Mouse (Mus musculus) 3T3-L1 (cell line): ENCODE results near the gene Fam160b1.

Source experiments
- DNase-seq: peaks from one replicate; pipeline ENCODE4 v3.0.0-alpha.2; 2015; ENCODE audit warnings: low read depth, low spot score

Gene Fam160b1

GRCm38 (mm10) chr19:57367201-57367600 is 6.7 kb downstream of the Fam160b1 start:
- DNase-seq = no peak

DNA sequence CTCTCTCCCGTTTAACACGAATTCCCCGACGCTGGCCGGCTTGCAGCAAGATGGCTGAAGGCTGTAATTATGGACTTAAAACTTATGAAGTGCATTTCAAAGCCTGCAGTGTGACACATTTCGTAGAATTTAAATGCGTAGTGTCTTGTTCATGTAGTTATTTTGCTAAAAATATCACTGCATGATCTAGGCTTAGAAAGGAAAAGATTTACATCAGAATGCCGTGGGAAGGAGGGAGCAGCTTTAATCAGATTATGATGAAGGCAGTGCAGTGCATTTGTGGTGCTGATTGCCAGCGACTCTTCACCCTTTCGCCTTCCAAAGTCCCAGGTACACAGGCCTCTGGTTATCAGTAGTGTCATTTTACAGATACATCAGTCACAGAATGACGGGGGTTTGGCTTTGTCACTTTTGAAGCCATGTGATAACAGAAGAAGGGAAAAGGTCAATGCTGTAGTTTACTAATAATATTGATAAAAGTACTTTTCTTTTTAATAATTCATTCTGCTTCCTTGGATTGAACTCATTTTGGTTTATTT is 7.4 kb downstream of the Fam160b1 start:
- DNase-seq = no peak

GRCm38 (mm10) chr19:57373276-57373811 is 12.9 kb downstream of the Fam160b1 start:
- no peak for DNase-seq

- peak; percentile 81 for DNase-seq
These were observed 14.7 kb downstream of the Fam160b1 start for GRCm38 (mm10) chr19:57375161-57375560.

DNA sequence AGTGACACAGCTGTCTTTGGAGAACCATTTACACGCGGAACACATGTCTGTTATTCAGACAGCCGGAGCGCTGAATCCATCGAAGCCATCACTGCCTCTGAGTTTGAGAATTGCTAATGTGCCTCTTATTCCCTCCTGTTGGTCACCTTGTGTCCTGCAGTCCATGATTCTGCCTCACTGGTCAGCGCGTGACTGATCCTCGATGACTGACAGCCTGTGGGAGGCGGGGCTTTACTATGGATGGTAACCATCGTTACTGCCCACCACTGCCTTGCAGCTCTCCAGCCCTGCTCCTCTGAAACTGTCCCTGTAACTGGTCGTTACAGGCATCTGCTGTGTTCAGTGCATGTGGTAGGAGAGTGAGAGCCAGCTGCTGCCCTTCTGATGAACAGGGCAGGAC is 15.3 kb downstream of the Fam160b1 start:
- DNase-seq = no peak

- DNase-seq = no peak
These were observed 16.7 kb downstream of the Fam160b1 start for GRCm38 (mm10) chr19:57377043-57377703.

DNA sequence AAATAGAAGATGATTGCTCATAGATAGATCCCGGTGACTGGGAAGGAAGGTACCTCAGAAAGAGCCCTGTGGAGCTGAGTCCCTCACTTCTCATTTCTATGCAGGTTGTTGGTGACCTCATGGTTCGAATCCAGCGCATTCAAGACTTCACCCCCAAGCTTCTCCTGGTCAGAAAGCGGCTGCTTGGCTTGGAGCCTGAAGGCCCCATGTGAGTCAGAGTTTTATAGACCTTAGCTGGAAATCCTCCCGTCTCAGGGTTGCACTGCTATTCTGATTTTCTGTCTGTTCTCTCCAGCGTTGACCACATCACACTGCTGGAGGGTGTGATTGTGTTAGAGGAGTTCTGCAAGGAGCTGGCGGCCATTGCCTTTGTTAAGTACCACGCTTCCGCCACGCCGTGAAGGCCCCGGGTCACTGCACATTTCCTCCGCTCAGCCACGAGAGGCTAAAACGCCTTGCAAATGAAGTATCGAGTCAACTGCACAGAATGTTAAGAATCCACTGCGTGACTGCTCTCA is 25.8 kb downstream of the Fam160b1 start:
- DNase-seq = peak; percentile 30

- DNase-seq = no peak
These were observed 31.1 kb downstream of the Fam160b1 start for GRCm38 (mm10) chr19:57391545-57391944.

GRCm38 (mm10) chr19:57393357-57393957 is 33.0 kb downstream of the Fam160b1 start:
- no peak for DNase-seq

- peak; percentile 30 for DNase-seq
These were observed 36.1 kb downstream of the Fam160b1 start for GRCm38 (mm10) chr19:57396609-57397008.

GRCm38 (mm10) chr19:57402364-57402763 is 41.9 kb downstream of the Fam160b1 start:
- DNase-seq = no peak

DNA sequence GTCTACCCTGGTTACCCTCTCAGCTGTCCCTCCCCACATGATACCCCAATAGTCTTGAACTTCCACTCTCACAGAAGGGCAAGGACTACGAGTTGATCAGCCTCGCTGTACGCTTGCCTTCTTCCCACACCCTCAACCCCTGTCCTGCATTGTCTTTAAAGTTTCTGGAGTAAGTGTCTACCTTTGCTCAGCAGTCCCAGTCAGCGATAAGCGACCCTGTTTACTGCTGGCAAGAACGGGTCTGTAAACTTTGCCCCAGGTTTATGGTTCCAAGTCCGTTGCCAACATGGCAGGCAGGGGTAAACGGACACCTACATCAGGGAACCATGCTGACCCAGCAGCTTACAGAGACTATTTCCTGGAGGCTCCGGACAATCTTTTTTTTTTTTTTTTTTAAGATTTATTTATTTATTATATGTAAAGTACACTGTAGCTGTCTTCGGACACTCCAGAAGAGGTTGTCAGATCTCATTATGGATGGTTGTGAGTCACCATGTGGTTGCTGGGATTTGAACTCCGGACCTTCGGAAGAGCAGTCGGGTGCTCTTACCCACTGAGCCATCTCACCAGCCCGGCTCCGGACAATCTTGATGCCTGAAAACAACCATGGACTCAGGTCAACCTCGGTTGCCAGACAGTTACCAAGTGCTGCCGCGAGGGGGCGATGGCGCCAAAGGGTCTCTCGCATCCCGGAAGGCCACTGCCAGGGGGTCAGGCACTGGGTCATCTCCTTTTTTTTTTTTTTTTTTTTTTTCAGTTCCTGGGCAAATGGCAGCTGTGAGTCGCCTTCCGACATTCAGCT is 43.4 kb downstream of the Fam160b1 start:
- DNase-seq = peak; percentile 79

- DNase-seq = no peak
These were observed 44.0 kb downstream of the Fam160b1 start for GRCm38 (mm10) chr19:57404502-57404848.

DNA sequence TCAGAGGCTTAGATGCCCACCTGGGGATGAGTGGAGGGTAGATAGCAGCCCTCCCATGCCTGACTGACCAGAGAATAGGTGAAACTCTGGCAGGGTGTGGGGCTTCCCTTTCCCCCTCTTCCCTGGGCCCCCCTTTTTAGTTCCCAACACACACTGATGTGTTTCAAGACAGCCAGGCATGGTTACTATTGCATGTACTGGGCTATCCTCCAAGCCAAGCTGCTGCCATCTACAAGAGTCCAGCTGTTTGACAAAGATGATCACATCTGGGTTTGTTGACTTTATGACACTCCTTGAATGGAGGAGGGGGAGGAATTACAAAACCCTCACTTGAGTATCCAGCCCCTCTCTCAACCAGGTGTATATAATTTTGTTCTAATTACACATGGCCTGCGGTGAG is 47.5 kb downstream of the Fam160b1 start:
- no peak for DNase-seq

DNA sequence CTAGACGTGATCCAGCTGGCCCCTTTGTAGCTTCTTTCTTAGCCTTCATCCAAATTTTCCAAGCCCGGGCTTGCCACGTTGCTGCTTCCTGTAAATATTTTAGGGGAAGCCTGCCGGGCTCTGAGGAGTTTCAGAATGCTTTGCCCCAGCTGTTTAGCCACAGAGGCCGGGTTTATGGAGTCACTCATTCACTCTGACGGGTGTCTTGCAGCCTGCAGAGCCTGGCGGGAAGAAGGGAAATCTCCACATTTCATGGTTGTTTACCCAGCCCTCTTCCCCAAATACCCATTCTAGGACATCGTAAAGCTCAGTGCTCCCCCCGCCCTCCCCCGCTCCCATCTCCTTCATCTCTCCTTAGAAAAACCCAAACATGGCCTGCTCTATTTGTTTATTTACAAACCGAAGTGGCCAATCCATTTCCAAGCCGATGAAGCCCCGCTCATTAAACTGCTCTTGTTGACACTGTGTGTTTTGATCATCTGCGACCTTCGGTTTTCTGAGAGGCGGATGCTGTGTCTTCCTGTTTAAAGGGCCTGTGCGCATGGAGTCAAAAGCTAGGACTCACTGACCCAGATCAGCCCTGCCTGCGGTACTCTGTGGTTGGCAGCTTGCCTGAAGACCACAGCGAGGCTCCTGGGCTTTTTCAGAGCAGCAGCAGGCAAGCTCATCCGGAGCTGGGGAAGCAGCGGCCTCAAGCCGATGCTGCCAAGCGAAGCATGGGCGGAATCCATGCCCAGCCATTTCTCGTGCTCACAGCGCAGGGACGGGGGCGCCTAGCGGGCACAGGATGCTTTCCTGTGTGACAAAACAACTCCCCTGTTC is 51.1 kb downstream of the Fam160b1 start:
- no peak for DNase-seq

- DNase-seq = no peak
These were observed 52.7 kb downstream of the Fam160b1 start for GRCm38 (mm10) chr19:57413170-57413569.

- DNase-seq = peak; percentile 13
These were observed 53.4 kb downstream of the Fam160b1 start for GRCm38 (mm10) chr19:57413918-57414317.

GRCm38 (mm10) chr19:57415031-57415807 is 54.7 kb downstream of the Fam160b1 start:
- DNase-seq = no peak

DNA sequence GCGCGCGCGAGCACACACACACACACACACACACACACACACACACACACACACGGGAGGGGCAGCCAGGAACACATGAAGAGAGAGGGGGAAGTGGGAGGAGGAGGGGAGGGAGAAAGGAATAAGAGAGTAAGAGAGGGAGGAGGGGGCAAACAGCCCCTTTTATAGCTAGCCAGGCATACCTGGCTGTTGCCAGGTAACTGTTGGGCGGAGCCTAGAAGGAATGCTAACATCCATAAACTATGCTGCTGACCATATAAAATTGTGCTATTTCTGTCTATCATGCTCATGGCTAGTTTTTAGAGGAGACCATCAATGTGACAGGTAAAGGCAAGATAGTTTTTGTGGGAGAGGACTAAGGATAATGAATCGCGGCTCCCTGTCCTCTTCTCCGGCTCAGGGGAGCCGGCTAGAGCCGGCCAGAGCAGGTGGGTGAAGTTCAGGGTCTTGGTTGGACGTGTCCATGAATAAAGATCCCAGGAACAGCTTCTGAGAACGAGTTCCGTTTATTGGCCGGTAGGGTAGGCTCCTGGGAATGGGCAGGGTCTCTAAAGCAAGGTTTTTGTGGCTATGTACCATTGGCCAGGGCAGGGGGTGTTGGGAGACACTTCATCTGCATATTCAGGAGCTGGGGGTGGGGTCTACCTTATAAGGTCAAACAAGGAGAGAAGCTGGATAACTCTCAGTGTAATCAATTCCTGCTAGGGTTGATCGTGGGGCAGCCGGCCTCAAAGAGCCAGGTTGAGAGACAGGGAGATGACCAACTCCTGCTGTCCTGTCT is 57.5 kb downstream of the Fam160b1 start:
- DNase-seq = no peak

GRCm38 (mm10) chr19:57423402-57423801 is 62.9 kb downstream of the Fam160b1 start:
- no peak for DNase-seq
